Mouse (Mus musculus): Measurements from ENCODE around the gene BC067074. TPM values are rescaled to one million over a fixed set of nuclear protein-coding genes. Genes with fewer than 3 reads are reported as not detected.
"Not testable (repeated sequence)": the region's sequence is repeated elsewhere in the genome, so short reads cannot be mapped to it uniquely, and the experiment has no call there.

BC067074 gene
- total RNA-seq, 2 experiments from 2014 or later = 1.7 to 2.2 TPM

DNA sequence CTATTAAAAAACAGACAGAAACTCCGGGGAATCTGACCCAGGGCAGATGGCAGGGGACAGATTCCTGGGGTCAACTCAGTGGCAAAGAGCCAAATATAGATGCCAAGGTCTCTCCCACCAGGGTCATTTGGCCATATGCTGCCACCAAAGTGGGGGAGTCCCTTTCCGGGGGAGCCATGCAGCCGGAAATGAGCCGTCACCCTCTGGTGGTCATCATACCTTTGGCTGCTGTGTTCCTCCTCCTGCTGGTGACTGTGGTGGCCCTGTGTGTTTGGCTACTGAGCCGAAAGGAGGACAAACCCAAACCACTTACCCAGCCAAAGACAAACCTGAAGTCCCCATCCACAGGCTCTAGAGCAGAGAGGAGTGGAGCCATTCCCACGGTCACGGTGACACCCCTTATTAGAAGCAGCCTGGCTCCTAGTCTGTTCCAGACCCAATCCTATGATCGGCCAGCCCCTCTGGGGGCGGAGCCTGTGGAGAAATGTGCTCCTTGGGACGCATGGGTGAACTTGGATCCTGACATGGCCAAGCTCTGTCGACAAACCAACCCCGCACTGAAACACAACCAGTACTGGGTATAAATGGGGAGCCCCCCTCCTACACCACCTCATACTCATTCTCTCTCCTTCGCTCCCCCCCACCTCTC, 76.1 kb downstream of the BC067074 start:
- DNase-seq (ENCODE audit: low spot score) = no peak
- intact Hi-C loops (cut with DNase I) = no loop called here

DNA sequence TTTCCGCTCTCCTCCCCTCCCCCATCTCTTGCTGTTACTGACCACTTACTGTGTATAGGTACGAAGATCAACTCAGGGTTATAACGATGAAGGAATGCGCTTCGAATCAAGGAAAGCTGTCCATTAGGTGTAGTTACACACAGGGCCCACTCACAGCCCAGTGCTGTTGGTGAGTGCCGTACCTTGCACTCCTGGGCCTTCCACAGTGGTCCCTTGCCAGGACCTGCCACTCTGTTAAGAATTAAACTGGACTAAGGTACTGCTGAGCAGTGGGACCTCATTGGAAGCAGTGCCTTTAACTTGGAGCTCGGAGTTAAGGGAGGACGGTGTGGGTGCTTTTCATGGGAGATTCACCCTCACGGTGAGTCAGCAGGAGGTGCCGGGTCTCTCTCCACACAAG, 76.7 kb downstream of the BC067074 start:
- no peak for DNase-seq (ENCODE audit: low spot score)

GRCm38 (mm10) chr13:113373291-113374083, 80.5 kb downstream of the BC067074 start:
- intact Hi-C loops (cut with DNase I) = no loop called here
- DNase-seq (ENCODE audit: low spot score) = no peak

More for the DNA sequence above, 76.7 kb downstream of the BC067074 start:
- intact Hi-C loops (cut with DNase I) = no loop called here

DNA sequence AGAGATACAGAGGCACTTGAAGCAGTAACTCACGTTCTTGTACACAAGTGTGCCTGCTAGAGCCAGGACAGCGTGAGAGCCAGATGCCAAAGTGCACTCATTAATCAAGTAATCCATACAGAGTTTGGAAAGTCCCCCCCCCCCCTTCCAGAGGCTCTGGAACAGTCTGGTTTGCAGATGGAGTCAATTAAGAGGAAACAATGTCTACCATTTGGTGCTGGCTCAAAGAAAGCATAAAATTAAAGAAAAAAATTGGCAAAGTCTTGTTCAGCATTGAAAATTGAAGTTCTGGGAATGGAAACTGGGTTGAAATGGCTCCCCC, 81.1 kb downstream of the BC067074 start:
- intact Hi-C loops (cut with DNase I) = no loop called here
- no peak for DNase-seq (ENCODE audit: low spot score)

DNA sequence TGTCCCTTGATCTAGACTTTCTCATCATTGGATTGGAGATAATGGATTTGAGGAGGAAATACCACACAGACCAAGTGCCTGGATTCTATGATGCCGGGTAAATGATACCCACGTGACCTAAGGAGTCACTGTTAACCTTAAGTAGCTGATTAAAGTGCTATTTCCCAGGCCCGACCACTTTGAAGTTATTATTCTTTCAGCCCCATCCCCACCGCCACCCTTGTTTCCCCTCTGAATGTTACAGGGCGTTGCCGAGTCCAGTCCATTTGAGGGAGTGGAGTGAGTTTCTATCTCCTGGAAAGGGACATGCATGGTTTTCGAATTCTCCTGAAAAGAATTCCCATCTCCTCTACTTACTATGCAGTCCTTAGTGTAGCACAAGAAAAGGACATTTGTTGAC, 84.7 kb downstream of the BC067074 start:
- intact Hi-C loops (cut with DNase I) = no loop called here
- DNase-seq (ENCODE audit: low spot score) = no peak

GRCm38 (mm10) chr13:113378980-113379410, 86.0 kb downstream of the BC067074 start:
- intact Hi-C loops (cut with DNase I) = no loop called here
- no peak for DNase-seq (ENCODE audit: low spot score)

- no peak for DNase-seq (ENCODE audit: low spot score)
- intact Hi-C loops (cut with DNase I) = no loop called here
Measured at GRCm38 (mm10) chr13:113379766-113380309, 86.9 kb downstream of the BC067074 start.

DNA sequence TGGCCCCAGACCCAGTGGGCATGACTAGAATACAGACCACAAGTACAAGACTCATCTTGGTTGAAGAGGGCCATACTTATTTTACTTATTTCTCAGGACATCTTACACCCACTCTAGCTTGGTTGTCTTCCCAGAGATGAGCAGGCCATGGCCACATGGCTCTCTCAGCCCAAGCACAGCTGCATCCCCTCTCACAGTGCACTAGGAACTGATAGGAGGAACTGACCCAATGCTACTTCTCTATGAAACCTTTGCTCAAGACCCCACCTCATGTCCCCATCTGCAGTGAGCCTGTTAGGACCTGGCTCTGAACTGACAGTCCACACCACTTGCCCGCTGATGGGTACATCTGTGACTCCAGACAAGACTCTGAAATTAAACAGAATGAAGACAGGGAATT, 88.8 kb downstream of the BC067074 start:
- intact Hi-C loops (cut with DNase I) = no loop called here
- DNase-seq (ENCODE audit: low spot score) = no peak

GRCm38 (mm10) chr13:113382201-113382600, 89.2 kb downstream of the BC067074 start:
- DNase-seq (ENCODE audit: low spot score) = no peak
- intact Hi-C loops (cut with DNase I) = no loop called here

- DNase-seq (ENCODE audit: low spot score); intact Hi-C loops (cut with DNase I): not testable (repeated sequence)
Measured at GRCm38 (mm10) chr13:113382770-113383169, 89.8 kb downstream of the BC067074 start.

GRCm38 (mm10) chr13:113393386-113393785, 100.4 kb downstream of the BC067074 start:
- no peak for DNase-seq (ENCODE audit: low spot score)
- intact Hi-C loops (cut with DNase I) = no loop called here

DNA sequence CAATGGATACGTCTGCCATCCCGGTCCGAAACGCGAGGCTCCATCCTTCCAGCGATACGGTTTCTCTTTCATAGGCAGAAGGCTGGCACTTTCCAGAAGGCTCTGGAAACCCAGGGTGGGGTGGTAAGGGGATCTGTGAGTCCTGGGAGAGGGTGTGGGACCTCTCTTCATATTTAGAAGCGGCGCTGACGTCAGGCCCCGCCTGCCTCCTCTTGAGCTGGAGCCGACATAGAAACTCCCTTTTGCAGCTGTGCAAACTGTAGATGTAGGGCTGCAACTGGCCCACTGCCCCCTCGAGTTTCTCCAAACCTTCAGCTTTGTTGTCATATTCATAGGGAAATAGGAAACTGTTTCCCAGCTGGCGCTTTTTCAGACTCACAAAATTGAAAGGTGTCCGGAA, 101.6 kb downstream of the BC067074 start:
- intact Hi-C loops (cut with DNase I) = no loop called here
- peak; percentile 52 for DNase-seq (ENCODE audit: low spot score)

DNA sequence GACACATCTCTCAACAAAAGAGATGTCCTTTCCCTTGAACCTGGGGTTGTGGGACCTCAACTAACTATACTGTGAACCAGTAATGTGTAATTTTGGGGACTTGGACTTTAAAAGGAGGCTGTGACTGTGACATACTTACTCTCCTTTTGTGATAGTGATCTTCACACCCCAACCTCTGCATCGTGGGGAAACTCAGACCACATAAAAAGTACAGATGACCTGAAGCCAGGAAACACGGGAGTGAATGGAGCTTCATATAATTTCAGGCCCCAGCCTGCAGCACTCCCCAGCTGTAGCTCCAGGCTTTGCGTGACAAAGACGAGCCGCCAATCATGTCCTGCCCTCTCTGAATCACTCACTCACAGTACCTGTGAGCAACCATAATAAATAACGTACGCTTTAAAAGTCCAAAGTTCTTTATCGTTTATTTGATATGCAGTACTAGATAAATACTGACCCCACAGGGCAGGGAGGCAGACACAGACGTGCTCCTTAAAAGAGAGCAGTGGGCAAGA, 104.1 kb downstream of the BC067074 start:
- intact Hi-C loops (cut with DNase I) = no loop called here

GRCm38 (mm10) chr13:113401373-113402010, 108.5 kb downstream of the BC067074 start:
- DNase-seq (ENCODE audit: low spot score) = no peak
- intact Hi-C loops (cut with DNase I) = no loop called here

More for the DNA sequence above, 104.1 kb downstream of the BC067074 start:
- no peak for DNase-seq (ENCODE audit: low spot score)

DNA sequence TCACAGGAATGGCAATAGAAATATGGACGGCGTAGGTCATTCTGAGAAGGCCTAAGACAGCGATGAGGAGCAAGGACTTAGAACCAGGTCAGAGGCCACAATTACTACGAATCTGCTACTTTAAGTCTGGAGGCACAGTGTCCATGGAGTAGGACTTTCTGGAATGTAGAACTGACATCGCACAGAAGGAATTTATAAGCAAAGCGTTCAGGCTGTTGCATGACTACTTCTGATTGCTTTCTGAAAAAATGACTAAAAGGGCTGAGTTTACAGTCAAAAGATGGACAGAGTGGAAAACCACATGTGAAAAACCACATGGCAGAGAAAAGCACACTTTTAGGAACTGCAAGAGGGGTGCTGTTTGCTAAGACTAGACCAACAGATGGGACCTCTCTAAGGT, 110.7 kb downstream of the BC067074 start:
- intact Hi-C loops (cut with DNase I) = no loop called here
- DNase-seq (ENCODE audit: low spot score) = no peak

DNA sequence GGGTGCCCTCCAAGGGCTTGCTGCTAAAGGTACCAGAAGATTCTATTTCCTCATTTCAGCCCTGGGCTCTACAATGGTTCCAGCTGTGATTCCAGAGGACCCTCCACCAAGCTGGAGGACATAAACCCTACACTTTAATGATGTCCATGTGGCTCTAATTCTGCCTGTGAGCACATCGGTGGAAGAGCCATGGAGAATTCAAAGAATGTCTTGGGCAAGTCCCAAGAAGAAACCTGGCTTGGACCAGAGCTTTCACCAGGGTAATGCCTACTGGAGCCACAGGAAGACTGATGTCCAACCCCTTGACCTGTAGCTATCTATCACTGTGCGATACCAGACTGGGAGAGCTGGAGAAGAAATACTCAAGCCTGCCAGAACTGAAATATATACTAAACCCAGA, 111.2 kb downstream of the BC067074 start:
- DNase-seq (ENCODE audit: low spot score) = no peak
- intact Hi-C loops (cut with DNase I) = no loop called here

- no peak for DNase-seq (ENCODE audit: low spot score)
- intact Hi-C loops (cut with DNase I) = no loop called here
Measured at GRCm38 (mm10) chr13:113409941-113410340, 117.0 kb downstream of the BC067074 start.

- intact Hi-C loops (cut with DNase I) = no loop called here
- no peak for DNase-seq (ENCODE audit: low spot score)
Measured at GRCm38 (mm10) chr13:113415527-113415926, 122.6 kb downstream of the BC067074 start.

GRCm38 (mm10) chr13:113416986-113417385, 124.0 kb downstream of the BC067074 start:
- intact Hi-C loops (cut with DNase I) = no loop called here
- DNase-seq (ENCODE audit: low spot score) = no peak

GRCm38 (mm10) chr13:113417757-113418483, 125.0 kb downstream of the BC067074 start:
- intact Hi-C loops (cut with DNase I) = no loop called here
- DNase-seq (ENCODE audit: low spot score) = peak; percentile 42
